Mouse (Mus musculus): Measurements from ENCODE around the gene Mindy3.

GRCm38 (mm10) chr2:12371401-12371800, 47.9 kb downstream of the Mindy3 start:
- TF ChIP-seq CTCF (IDR thresholded peaks at IDR 0.05; ENCODE audit: extremely low read depth, insufficient read depth, low read length) (no peak), POLR2A (IDR thresholded peaks at IDR 0.05; ENCODE audit: extremely low read depth, insufficient read depth, low read length) (no peak)

Data from cortical plate, adult 2 months (tissue).